Mouse (Mus musculus): ENCODE results near the gene Prkrip1.

- TF ChIP-seq POLR2A (IDR thresholded peaks at IDR 0.05; ENCODE audit: insufficient read depth, low read depth, low read length) (no peak), CTCF (IDR thresholded peaks at IDR 0.05; ENCODE audit: insufficient read depth, low read depth, low read length) (no peak)
Measured at GRCm38 (mm10) chr5:136212716-136213115, 14.0 kb upstream of the Prkrip1 start.

Data from olfactory bulb, adult 2 months (tissue).